Mouse (Mus musculus) megakaryocyte, embryonic 14.5 days (primary cell): ENCODE measurements around the gene Rhebl1. TPM values are rescaled to one million over a fixed set of nuclear protein-coding genes. Genes with fewer than 3 reads are reported as not detected.
A peak's percentile ranks its signal among the peaks of the same experiment; 100 is the strongest.
"Not testable (repeated sequence)": the region's sequence is repeated elsewhere in the genome, so short reads cannot be mapped to it uniquely, and the experiment has no call there.

ENCODE experiments used
- H3K27me3 ChIP-seq: replicated peaks from 2 replicates; pipeline ENCODE3; 2012; ENCODE audit warnings: inconsistent platforms
- H3K36me3 ChIP-seq: replicated peaks from 2 replicates; pipeline ENCODE3; 2012; ENCODE audit warnings: low read length, inconsistent platforms, mixed read lengths
- H3K4me1 ChIP-seq: 2 replicates; pipeline ENCODE4 v1.6.1; 2012; ENCODE audit warnings: inconsistent platforms
- H3K4me3 ChIP-seq: replicated peaks from 2 replicates; pipeline ENCODE3; 2012; ENCODE audit warnings: moderate library complexity, mild to moderate bottlenecking, inconsistent platforms
- H3K9me3 ChIP-seq: 2 replicates; pipeline ENCODE4 v1.6.1; 2012; ENCODE audit warnings: inconsistent platforms
- FLI1 ChIP-seq: IDR thresholded peaks from 2 replicates; pipeline ENCODE4 v1.6.1; 2012; ENCODE audit warnings: low read length, inconsistent platforms, mixed read lengths
- GATA1 ChIP-seq: IDR thresholded peaks from 3 replicates; pipeline ENCODE4 v1.6.1; 2012; ENCODE audit warnings: mixed read lengths, low read length, inconsistent platforms, borderline replicate concordance
- polyA plus RNA-seq: library from polyadenylated mRNA; stranded (reverse); fragments of >175 nt; gene quantifications from 2 replicates; pipeline ENCODE4 v1.2.3, GENCODE M21; 2012; ENCODE audit warnings: low replicate concordance; ENCODE audit not compliant: insufficient read depth

Rhebl1 gene
- polyA plus RNA-seq: 0.19 TPM in 1 of 2 replicates, not detected in the other

- Histone ChIP-seq H3K36me3 (no peaks in the 10 kb centered on the region), H3K27me3 (peaks cover 63% of the 10 kb centered on the region), H3K4me3 (peak within 1 kb of the TSS; percentile 94), H3K9me3 (no peaks in the 10 kb centered on the region), H3K4me1 (peaks cover 73% of the 10 kb centered on the region)
- TF ChIP-seq FLI1 (no peak), GATA1 (no peak)
Measured at GRCm38 (mm10) chr15:98893940-98894745, at the start of gene Rhebl1. TSS of gene Rhebl1 (minus strand) at chr15:98894540.

GRCm38 (mm10) chr15:98943133-98943532 lies 48.8 kb upstream of the Rhebl1 start:
- Histone ChIP-seq H3K36me3 (no peaks in the 10 kb centered on the region), H3K9me3 (peaks cover 8% of the 10 kb centered on the region; the same call in 1 of the 2 replicates), H3K4me1 (peaks cover 6% of the 10 kb centered on the region; the same call in 1 of the 2 replicates), H3K4me3 (no peak overlapping the region), H3K27me3 (no peaks in the 10 kb centered on the region)
- TF ChIP-seq FLI1 (no peak), GATA1 (no peak)

GRCm38 (mm10) chr15:98942081-98942480 lies 47.7 kb upstream of the Rhebl1 start:
- H3K4me1 ChIP-seq: peaks cover 9% of the 10 kb centered on the region
- no peaks in the 10 kb centered on the region for H3K27me3 ChIP-seq
- peaks cover 8% of the 10 kb centered on the region; the same call in 1 of the 2 replicates for H3K9me3 ChIP-seq
- TF ChIP-seq GATA1 (no peak), FLI1 (no peak)
- H3K36me3 ChIP-seq: no peaks in the 10 kb centered on the region
- no peak overlapping the region for H3K4me3 ChIP-seq

- no peaks in the 10 kb centered on the region for H3K36me3 ChIP-seq
- H3K4me1 ChIP-seq: peaks cover 14% of the 10 kb centered on the region
- H3K27me3 ChIP-seq: no peaks in the 10 kb centered on the region
- no peak for TF ChIP-seq GATA1
- TF ChIP-seq FLI1: no peak
- H3K4me3 ChIP-seq: no peak overlapping the region
- peaks cover 8% of the 10 kb centered on the region; the same call in 1 of the 2 replicates for H3K9me3 ChIP-seq
Measured at GRCm38 (mm10) chr15:98941539-98941938, 47.2 kb upstream of the Rhebl1 start.

- H3K9me3 ChIP-seq: peaks cover 8% of the 10 kb centered on the region; the same call in 1 of the 2 replicates
- no peaks in the 10 kb centered on the region for H3K27me3 ChIP-seq
- no peaks in the 10 kb centered on the region for H3K36me3 ChIP-seq
- no peak overlapping the region for H3K4me3 ChIP-seq
- TF ChIP-seq FLI1 (no peak), GATA1 (no peak)
- peaks cover 20% of the 10 kb centered on the region for H3K4me1 ChIP-seq
Measured at GRCm38 (mm10) chr15:98940816-98941215, 46.5 kb upstream of the Rhebl1 start.

- H3K4me1 ChIP-seq: peaks cover 53% of the 10 kb centered on the region
- no peaks in the 10 kb centered on the region for H3K27me3 ChIP-seq
- TF ChIP-seq GATA1: no peak
- no peak for TF ChIP-seq FLI1
- no peaks in the 10 kb centered on the region for H3K9me3 ChIP-seq
- H3K4me3 ChIP-seq: peak within 1 kb of the TSS; percentile 91
- H3K36me3 ChIP-seq: peaks cover 23% of the 10 kb centered on the region
Measured at GRCm38 (mm10) chr15:98934217-98934839, 40.0 kb upstream of the Rhebl1 start, which contains the start of gene Tuba1b. TSS of gene Tuba1b (minus strand) at chr15:98934565.

GRCm38 (mm10) chr15:98933833-98934216 lies 39.5 kb upstream of the Rhebl1 start:
- H3K4me3 ChIP-seq: peak overlapping the region; percentile 91

GRCm38 (mm10) chr15:98933004-98933671 lies 38.8 kb upstream of the Rhebl1 start:
- Histone ChIP-seq H3K4me3 (peak overlapping the region; percentile 91), H3K36me3 (peaks cover 23% of the 10 kb centered on the region), H3K4me1 (peaks cover 57% of the 10 kb centered on the region)
- H3K27me3 ChIP-seq, H3K9me3 ChIP-seq: not testable (repeated sequence)

More at GRCm38 (mm10) chr15:98933833-98934216, 39.5 kb upstream of the Rhebl1 start:
- H3K36me3 ChIP-seq: peaks cover 23% of the 10 kb centered on the region
- H3K4me1 ChIP-seq: peaks cover 53% of the 10 kb centered on the region
- no peak for TF ChIP-seq GATA1
- TF ChIP-seq FLI1: peak; percentile 66; the same call in 1 of the 2 replicates
- H3K27me3 ChIP-seq: no peaks in the 10 kb centered on the region
- no peaks in the 10 kb centered on the region for H3K9me3 ChIP-seq

- peak overlapping the region; percentile 59 for H3K4me3 ChIP-seq
Measured at GRCm38 (mm10) chr15:98930998-98931397, 36.7 kb upstream of the Rhebl1 start.

More at GRCm38 (mm10) chr15:98930998-98931397, 36.7 kb upstream of the Rhebl1 start:
- Histone ChIP-seq H3K27me3 (no peaks in the 10 kb centered on the region), H3K9me3 (no peaks in the 10 kb centered on the region), H3K36me3 (peaks cover 23% of the 10 kb centered on the region), H3K4me1 (peaks cover 54% of the 10 kb centered on the region)
- no peak for TF ChIP-seq FLI1
- TF ChIP-seq GATA1: no peak
